Mouse (Mus musculus): ENCODE measurements around the gene Cdk19. TPM values are rescaled to one million over a fixed set of nuclear protein-coding genes. Genes with fewer than 3 reads are reported as not detected.

Gene Cdk19
- total and polyA plus RNA-seq, 3 experiments, result 7.8 to 47.2 (median 29.1) TPM

DNA sequence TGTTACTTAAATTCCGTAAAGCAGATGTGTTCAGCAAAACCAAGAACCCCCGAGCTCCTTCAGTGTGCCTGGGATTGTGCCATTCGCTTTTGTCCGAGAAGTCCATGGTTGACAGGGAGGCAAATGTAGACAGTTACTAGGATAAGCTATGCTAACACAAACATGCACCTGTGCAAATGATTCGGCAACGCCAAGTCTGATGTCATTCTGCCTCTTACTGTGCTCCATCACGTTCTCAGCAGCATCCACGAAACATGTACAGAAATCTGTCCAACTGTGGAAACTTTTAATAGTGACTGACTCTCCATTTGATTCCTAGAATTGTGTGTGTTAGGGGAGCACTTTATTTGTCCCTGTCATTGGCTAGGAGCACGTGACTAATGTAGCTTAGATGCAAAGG is 93.0 kb downstream of the Cdk19 start:
- ATAC-seq (ENCODE audit: extremely low read depth, insufficient number of reproducible peaks, low FRiP score, poor library complexity, severe bottlenecking) (no peak), DNase-seq (ENCODE audit: low spot score) (no peak)
- Histone ChIP-seq H3K36me3 (replicated peaks) (peaks cover 3% of the 10 kb centered on the region), H3K27me3 (ENCODE audit: insufficient read depth, low read length) (no peaks in the 10 kb centered on the region), H3K9me3 (replicated peaks) (no peaks in the 10 kb centered on the region), H3K4me3 (ENCODE audit: low read depth, low read length) (no peak overlapping the region), H3K4me1 (ENCODE audit: insufficient read depth, low read depth, low read length) (peaks cover 20% of the 10 kb centered on the region)
- no peak for TF ChIP-seq POLR2AphosphoS5 (IDR thresholded peaks at IDR 0.05; ENCODE audit: insufficient replicate concordance, low read depth, low read length)
- TF ChIP-seq GATA2 (IDR thresholded peaks at IDR 0.05; ENCODE audit: borderline replicate concordance, low read depth, low read length), result no peak
- no peak for TF ChIP-seq CTCF (IDR thresholded peaks at IDR 0.05; ENCODE audit: low read depth, low read length)
- no peak for TF ChIP-seq TAL1 (conservative IDR thresholded peaks at IDR 0.05; ENCODE audit: low read depth, low read length)
- no peak for TF ChIP-seq GATA1 (IDR thresholded peaks at IDR 0.05; ENCODE audit: borderline replicate concordance, low read length)

DNA sequence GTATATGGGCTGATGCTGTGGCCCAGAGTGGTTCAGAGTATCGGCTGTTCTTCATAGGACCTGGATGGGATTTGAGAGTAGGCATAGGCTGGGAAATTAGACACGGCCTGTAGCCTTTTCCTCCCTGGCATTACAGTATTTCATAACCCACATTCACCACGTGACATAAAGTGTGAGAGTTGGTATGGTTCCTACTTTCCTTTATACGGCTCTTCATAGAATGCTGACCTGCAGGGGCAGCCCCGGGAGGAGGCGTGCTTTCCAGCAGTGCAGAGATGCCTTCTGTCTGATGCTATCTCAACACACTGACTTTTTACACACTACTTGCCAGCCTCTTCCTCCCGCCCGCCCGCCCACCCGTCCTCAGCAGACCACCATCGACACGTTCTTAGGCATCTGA is 96.0 kb downstream of the Cdk19 start:
- ATAC-seq (ENCODE audit: extremely low read depth, insufficient number of reproducible peaks, low FRiP score, poor library complexity, severe bottlenecking), result no peak

DNA sequence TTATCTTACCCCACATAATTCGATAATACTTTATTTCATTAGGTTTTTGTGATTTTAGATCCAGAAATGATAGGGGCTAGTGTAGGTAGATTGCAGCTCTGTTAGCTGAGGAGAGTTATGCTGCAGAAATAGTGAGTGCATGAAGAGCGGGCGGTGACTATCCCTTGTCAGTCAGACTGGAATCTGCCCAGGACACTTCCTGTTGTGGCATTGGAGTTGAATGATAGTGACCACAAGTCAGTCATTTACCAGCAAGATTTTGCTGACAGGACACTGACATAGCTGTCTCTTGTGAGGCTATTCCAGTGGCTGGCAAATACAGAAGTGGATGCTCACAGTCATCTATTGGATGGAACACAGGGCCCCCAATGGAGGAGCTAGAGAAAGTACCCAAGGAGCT is 97.8 kb downstream of the Cdk19 start:
- Histone ChIP-seq H3K36me3 (replicated peaks) (peaks cover 13% of the 10 kb centered on the region), H3K4me1 (ENCODE audit: insufficient read depth, low read depth, low read length) (peaks cover 12% of the 10 kb centered on the region), H3K9me3 (replicated peaks) (no peaks in the 10 kb centered on the region), H3K4me3 (ENCODE audit: low read depth, low read length) (no peak overlapping the region), H3K27me3 (ENCODE audit: insufficient read depth, low read length) (no peaks in the 10 kb centered on the region)
- DNase-seq (ENCODE audit: low spot score) (no peak), ATAC-seq (ENCODE audit: extremely low read depth, insufficient number of reproducible peaks, low FRiP score, poor library complexity, severe bottlenecking) (no peak)
- TF ChIP-seq POLR2AphosphoS5 (IDR thresholded peaks at IDR 0.05; ENCODE audit: insufficient replicate concordance, low read depth, low read length) (no peak), GATA1 (IDR thresholded peaks at IDR 0.05; ENCODE audit: borderline replicate concordance, low read length) (no peak), CTCF (IDR thresholded peaks at IDR 0.05; ENCODE audit: low read depth, low read length) (no peak), TAL1 (conservative IDR thresholded peaks at IDR 0.05; ENCODE audit: low read depth, low read length) (no peak), GATA2 (IDR thresholded peaks at IDR 0.05; ENCODE audit: borderline replicate concordance, low read depth, low read length) (no peak)

More for the DNA sequence above, 96.0 kb downstream of the Cdk19 start:
- no peak for DNase-seq (ENCODE audit: low spot score)
- TF ChIP-seq GATA1 (IDR thresholded peaks at IDR 0.05; ENCODE audit: borderline replicate concordance, low read length) (no peak), POLR2AphosphoS5 (IDR thresholded peaks at IDR 0.05; ENCODE audit: insufficient replicate concordance, low read depth, low read length) (no peak), CTCF (IDR thresholded peaks at IDR 0.05; ENCODE audit: low read depth, low read length) (no peak), TAL1 (conservative IDR thresholded peaks at IDR 0.05; ENCODE audit: low read depth, low read length) (no peak), GATA2 (IDR thresholded peaks at IDR 0.05; ENCODE audit: borderline replicate concordance, low read depth, low read length) (no peak)
- Histone ChIP-seq H3K36me3 (replicated peaks) (peaks cover 6% of the 10 kb centered on the region), H3K9me3 (replicated peaks) (no peaks in the 10 kb centered on the region), H3K4me1 (ENCODE audit: insufficient read depth, low read depth, low read length) (peaks cover 10% of the 10 kb centered on the region), H3K27me3 (ENCODE audit: insufficient read depth, low read length) (no peaks in the 10 kb centered on the region), H3K4me3 (ENCODE audit: low read depth, low read length) (no peak overlapping the region)

DNA sequence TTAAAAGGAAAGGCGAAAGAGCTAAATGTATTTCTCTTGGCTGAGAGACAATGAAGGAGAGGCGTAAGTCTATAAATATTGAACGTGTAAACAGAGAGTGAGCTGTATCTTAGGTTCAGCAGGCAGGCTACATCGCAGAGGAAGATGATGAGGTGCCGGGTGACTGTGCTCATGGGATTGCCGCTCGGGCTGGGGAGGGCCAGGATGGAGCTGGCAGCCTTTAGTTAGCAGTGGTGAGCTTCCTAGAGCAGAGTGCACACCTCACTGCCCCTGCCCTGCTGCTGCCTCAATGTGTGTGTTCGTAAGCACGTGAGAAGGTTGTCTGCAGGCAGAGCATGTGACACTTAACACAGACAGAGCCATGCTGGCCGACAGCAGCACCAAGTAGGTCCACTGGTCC is 101.4 kb downstream of the Cdk19 start:
- peaks cover 9% of the 10 kb centered on the region for H3K4me1 ChIP-seq (ENCODE audit: insufficient read depth, low read depth, low read length)
- H3K9me3 ChIP-seq (replicated peaks), result 0 out of 2 replicates have a peak, but pooled peaks cover 3% of the 10 kb centered on the region
- DNase-seq (ENCODE audit: low spot score) (no peak), ATAC-seq (ENCODE audit: extremely low read depth, insufficient number of reproducible peaks, low FRiP score, poor library complexity, severe bottlenecking) (no peak)
- H3K27me3 ChIP-seq (ENCODE audit: insufficient read depth, low read length), result no peaks in the 10 kb centered on the region
- no peak overlapping the region for H3K4me3 ChIP-seq (ENCODE audit: low read depth, low read length)
- TF ChIP-seq GATA2 (IDR thresholded peaks at IDR 0.05; ENCODE audit: borderline replicate concordance, low read depth, low read length) (no peak), CTCF (IDR thresholded peaks at IDR 0.05; ENCODE audit: low read depth, low read length) (no peak), GATA1 (IDR thresholded peaks at IDR 0.05; ENCODE audit: borderline replicate concordance, low read length) (no peak), TAL1 (conservative IDR thresholded peaks at IDR 0.05; ENCODE audit: low read depth, low read length) (no peak), POLR2AphosphoS5 (IDR thresholded peaks at IDR 0.05; ENCODE audit: insufficient replicate concordance, low read depth, low read length) (no peak)
- H3K36me3 ChIP-seq (replicated peaks), result peaks cover 20% of the 10 kb centered on the region

DNA sequence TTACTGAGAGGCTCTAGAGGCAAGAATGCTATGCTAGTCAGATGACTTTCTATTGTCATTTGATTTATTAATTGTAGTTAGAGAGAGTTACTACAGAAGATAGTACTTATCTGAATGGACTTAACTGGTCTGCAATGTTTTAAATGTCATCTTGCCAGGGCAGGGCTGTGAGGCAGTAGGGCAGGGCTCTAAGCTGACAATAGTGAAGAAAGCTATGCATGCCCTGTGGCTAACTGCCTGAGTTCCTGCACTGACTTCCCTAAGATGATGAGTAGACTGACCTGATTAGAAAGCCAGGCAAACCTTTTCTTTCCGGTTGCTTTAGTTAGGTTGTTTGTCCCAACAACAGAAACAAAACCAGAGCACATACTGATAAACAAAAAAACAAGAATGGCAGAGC is 102.7 kb downstream of the Cdk19 start:
- peaks cover 10% of the 10 kb centered on the region for H3K4me1 ChIP-seq (ENCODE audit: insufficient read depth, low read depth, low read length)
- DNase-seq (ENCODE audit: low spot score), result no peak
- peaks cover 20% of the 10 kb centered on the region for H3K36me3 ChIP-seq (replicated peaks)
- no peaks in the 10 kb centered on the region for H3K27me3 ChIP-seq (ENCODE audit: insufficient read depth, low read length)
- H3K9me3 ChIP-seq (replicated peaks), result 0 out of 2 replicates have a peak, but pooled peaks cover 3% of the 10 kb centered on the region
- no peak overlapping the region for H3K4me3 ChIP-seq (ENCODE audit: low read depth, low read length)
- no peak for TF ChIP-seq GATA1 (IDR thresholded peaks at IDR 0.05; ENCODE audit: borderline replicate concordance, low read length)
- TF ChIP-seq GATA2 (IDR thresholded peaks at IDR 0.05; ENCODE audit: borderline replicate concordance, low read depth, low read length), result no peak
- no peak for TF ChIP-seq TAL1 (conservative IDR thresholded peaks at IDR 0.05; ENCODE audit: low read depth, low read length)
- TF ChIP-seq CTCF (IDR thresholded peaks at IDR 0.05; ENCODE audit: low read depth, low read length), result no peak
- no peak for TF ChIP-seq POLR2AphosphoS5 (IDR thresholded peaks at IDR 0.05; ENCODE audit: insufficient replicate concordance, low read depth, low read length)
- ATAC-seq (ENCODE audit: extremely low read depth, insufficient number of reproducible peaks, low FRiP score, poor library complexity, severe bottlenecking), result no peak

DNA sequence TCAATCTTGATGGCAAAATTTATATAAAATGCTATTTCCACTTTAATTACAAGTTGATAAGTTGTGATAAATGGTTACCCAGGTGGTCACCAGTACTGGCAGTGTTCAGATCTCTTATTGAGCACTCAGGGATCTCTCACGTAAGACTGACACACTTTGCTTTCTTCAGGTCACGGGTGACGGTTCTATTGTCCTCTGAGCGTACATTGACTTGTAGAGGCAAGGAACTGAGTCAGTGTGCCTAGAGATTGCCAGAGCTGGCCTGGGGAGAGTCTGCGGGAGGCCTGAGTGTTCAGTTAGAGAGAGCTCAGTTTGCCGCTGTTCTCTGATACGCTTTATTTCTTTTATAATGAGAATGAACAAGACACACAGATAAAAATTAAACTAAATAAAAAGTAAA is 104.0 kb downstream of the Cdk19 start:
- H3K4me1 ChIP-seq (ENCODE audit: insufficient read depth, low read depth, low read length), result peaks cover 21% of the 10 kb centered on the region
- no peaks in the 10 kb centered on the region for H3K27me3 ChIP-seq (ENCODE audit: insufficient read depth, low read length)
- no peak for ATAC-seq (ENCODE audit: extremely low read depth, insufficient number of reproducible peaks, low FRiP score, poor library complexity, severe bottlenecking)
- H3K36me3 ChIP-seq (replicated peaks), result peaks cover 22% of the 10 kb centered on the region
- no peak overlapping the region for H3K4me3 ChIP-seq (ENCODE audit: low read depth, low read length)
- TF ChIP-seq POLR2AphosphoS5 (IDR thresholded peaks at IDR 0.05; ENCODE audit: insufficient replicate concordance, low read depth, low read length) (no peak), CTCF (IDR thresholded peaks at IDR 0.05; ENCODE audit: low read depth, low read length) (no peak), GATA1 (IDR thresholded peaks at IDR 0.05; ENCODE audit: borderline replicate concordance, low read length) (no peak), TAL1 (conservative IDR thresholded peaks at IDR 0.05; ENCODE audit: low read depth, low read length) (no peak), GATA2 (IDR thresholded peaks at IDR 0.05; ENCODE audit: borderline replicate concordance, low read depth, low read length) (no peak)
- 0 out of 2 replicates have a peak, but pooled peaks cover 3% of the 10 kb centered on the region for H3K9me3 ChIP-seq (replicated peaks)
- DNase-seq (ENCODE audit: low spot score), result no peak
